Mouse (Mus musculus): Measurements from ENCODE around the gene Zfp263.

The Zfp263 gene

DNA sequence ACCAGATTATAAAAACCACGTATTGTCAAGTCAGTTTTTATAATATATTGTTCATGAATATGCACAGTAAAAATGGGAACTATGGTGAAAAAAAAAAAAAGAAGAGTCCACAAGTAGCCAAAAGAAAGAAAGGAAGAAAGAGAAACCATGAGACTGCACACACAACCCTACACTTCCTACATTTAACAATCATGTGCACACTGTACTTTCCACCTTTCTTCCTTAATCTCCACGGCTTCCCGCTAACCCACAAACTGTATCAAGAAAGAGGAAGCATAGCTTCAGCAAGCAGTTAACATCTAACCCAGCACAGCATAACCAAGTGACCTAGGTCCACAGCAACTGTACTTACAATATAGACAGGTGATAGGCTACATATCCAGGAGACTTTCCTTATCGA, 11.3 kb upstream of the Zfp263 start:
- H3K36me3 ChIP-seq (ENCODE audit: insufficient read depth, low read length) = no peaks in the 10 kb centered on the region
- H3K4me3 ChIP-seq (replicated peaks; ENCODE audit: low read length) = no peak overlapping the region
- no peaks in the 10 kb centered on the region for H3K9me3 ChIP-seq (ENCODE audit: low read length)
- no peaks in the 10 kb centered on the region for H3K27me3 ChIP-seq (ENCODE audit: insufficient read depth, low read length)
- H3K4me1 ChIP-seq (replicated peaks; ENCODE audit: low read depth, low read length) = no peaks in the 10 kb centered on the region
- TF ChIP-seq POU5F1 (IDR thresholded peaks at IDR 0.05; ENCODE audit: borderline replicate concordance, low read length) (no peak), CTCF (conservative IDR thresholded peaks at IDR 0.05; ENCODE audit: low read length) (no peak)

DNA sequence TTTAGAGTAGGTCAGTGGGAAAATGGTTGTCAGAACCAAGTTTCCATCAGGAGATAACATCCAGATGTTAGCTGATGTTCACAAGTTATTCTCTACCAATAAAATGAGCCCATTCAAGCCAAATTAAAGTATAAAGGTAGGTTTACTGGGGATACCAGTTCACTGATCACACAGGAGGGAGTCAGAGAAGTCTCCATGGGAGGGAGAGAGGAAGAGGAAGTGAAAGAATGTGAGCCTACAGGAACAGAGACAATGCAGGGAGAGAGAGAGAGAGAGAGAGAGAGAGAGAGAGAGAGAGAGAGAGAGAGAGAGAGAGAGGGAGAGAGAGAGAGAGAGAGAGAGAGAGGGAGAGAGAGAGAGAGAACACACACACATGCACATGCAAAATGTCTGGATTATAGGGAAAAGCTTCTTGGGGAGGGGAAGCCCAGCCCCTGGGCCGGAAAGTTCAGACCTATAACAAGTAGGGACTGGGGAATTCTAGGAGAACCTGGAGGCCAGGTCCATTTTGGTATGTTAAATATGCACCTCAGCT, 10.6 kb upstream of the Zfp263 start:
- no peaks in the 10 kb centered on the region for H3K4me1 ChIP-seq (replicated peaks; ENCODE audit: low read depth, low read length)
- no peak overlapping the region for H3K4me3 ChIP-seq (replicated peaks; ENCODE audit: low read length)
- H3K9me3 ChIP-seq (ENCODE audit: low read length) = no peaks in the 10 kb centered on the region
- no peaks in the 10 kb centered on the region for H3K27me3 ChIP-seq (ENCODE audit: insufficient read depth, low read length)
- TF ChIP-seq NANOG (IDR thresholded peaks at IDR 0.05; ENCODE audit: borderline replicate concordance, low read length) (no peak), POU5F1 (IDR thresholded peaks at IDR 0.05; ENCODE audit: borderline replicate concordance, low read length) (no peak), CTCF (conservative IDR thresholded peaks at IDR 0.05; ENCODE audit: low read length) (no peak)
- no peaks in the 10 kb centered on the region for H3K36me3 ChIP-seq (ENCODE audit: insufficient read depth, low read length)

DNA sequence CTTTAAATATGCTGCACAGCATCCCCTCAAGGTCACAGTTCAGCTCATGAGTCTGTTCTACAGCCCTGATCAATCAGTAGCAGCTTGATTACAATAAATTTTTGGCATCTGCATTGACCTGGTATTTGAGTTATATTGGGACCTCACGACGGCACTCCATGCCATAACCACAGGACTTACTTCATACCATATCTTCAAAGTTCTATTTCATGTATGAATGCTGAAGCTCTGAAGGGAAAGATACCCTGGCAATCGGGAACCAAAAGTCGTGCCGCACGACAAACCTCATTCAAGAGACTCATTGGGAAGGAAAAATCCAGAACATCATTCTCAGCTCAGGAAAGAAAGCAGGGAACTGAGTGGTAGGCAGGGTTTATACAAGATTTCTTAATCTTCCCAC, 1.4 kb upstream of the Zfp263 start:
- Histone ChIP-seq H3K27me3 (ENCODE audit: insufficient read depth, low read length) (no peaks in the 10 kb centered on the region), H3K4me1 (replicated peaks; ENCODE audit: low read depth, low read length) (peaks cover 46% of the 10 kb centered on the region), H3K9me3 (ENCODE audit: low read length) (no peaks in the 10 kb centered on the region), H3K4me3 (replicated peaks; ENCODE audit: low read length) (peak overlapping the region; percentile 99), H3K36me3 (ENCODE audit: insufficient read depth, low read length) (peaks cover 23% of the 10 kb centered on the region)
- TF ChIP-seq NANOG (IDR thresholded peaks at IDR 0.05; ENCODE audit: borderline replicate concordance, low read length) = no peak
- TF ChIP-seq POU5F1 (IDR thresholded peaks at IDR 0.05; ENCODE audit: borderline replicate concordance, low read length) = no peak
- no peak for TF ChIP-seq CTCF (conservative IDR thresholded peaks at IDR 0.05; ENCODE audit: low read length)

DNA sequence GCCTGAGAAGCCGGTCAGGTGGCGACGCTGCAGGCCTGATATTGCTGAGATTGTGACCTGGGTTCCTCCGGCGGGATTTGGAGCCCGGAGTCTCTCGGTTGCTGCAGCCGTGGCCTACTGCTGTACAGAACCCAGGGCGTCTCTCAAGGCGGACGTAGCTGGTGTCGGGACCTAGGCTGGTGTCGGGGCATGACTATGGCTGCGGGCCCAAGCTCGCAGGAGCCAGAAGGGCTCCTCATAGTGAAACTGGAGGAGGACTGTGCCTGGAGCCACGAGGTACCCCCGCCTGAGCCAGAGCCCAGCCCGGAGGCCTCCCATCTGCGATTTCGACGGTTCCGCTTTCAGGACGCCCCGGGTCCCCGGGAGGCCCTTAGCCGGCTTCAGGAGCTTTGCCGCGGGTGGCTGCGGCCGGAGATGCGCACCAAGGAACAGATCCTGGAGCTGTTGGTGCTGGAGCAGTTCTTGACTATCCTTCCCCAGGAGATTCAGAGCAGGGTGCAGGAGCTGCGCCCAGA, 350 bp downstream of the Zfp263 start:
- no peak for TF ChIP-seq NANOG (IDR thresholded peaks at IDR 0.05; ENCODE audit: borderline replicate concordance, low read length)
- no peak for TF ChIP-seq CTCF (conservative IDR thresholded peaks at IDR 0.05; ENCODE audit: low read length)
- Histone ChIP-seq H3K4me1 (replicated peaks; ENCODE audit: low read depth, low read length) (peaks cover 51% of the 10 kb centered on the region), H3K4me3 (replicated peaks; ENCODE audit: low read length) (peak overlapping the region; percentile 99), H3K9me3 (ENCODE audit: low read length) (no peaks in the 10 kb centered on the region), H3K27me3 (ENCODE audit: insufficient read depth, low read length) (no peaks in the 10 kb centered on the region), H3K36me3 (ENCODE audit: insufficient read depth, low read length) (peaks cover 39% of the 10 kb centered on the region)

DNA sequence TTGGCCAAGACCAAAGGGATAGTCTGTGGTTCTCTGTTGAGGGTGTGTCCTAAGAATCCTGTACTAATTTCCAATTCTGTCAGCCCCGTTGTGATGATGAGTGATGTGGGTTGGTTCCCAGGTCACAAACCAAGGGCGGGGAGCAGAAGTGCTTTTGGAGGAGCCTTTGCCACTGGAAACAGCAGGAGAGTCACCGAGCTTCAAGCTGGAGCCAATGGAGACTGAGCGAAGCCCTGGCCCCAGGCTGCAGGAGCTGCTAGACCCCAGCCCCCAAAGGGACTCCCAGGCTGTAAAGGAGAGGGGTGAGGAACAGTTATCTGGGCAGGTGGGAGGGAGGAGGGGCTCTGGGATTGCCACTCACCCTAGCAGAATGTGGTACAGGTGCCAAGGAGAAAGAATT, 1.8 kb downstream of the Zfp263 start:
- Histone ChIP-seq H3K4me3 (replicated peaks; ENCODE audit: low read length) (peak overlapping the region; percentile 99), H3K27me3 (ENCODE audit: insufficient read depth, low read length) (no peaks in the 10 kb centered on the region), H3K4me1 (replicated peaks; ENCODE audit: low read depth, low read length) (peaks cover 56% of the 10 kb centered on the region), H3K36me3 (ENCODE audit: insufficient read depth, low read length) (peaks cover 53% of the 10 kb centered on the region), H3K9me3 (ENCODE audit: low read length) (no peaks in the 10 kb centered on the region)
- no peak for TF ChIP-seq POU5F1 (IDR thresholded peaks at IDR 0.05; ENCODE audit: borderline replicate concordance, low read length)
- no peak for TF ChIP-seq CTCF (conservative IDR thresholded peaks at IDR 0.05; ENCODE audit: low read length)
- TF ChIP-seq NANOG (IDR thresholded peaks at IDR 0.05; ENCODE audit: borderline replicate concordance, low read length) = no peak

DNA sequence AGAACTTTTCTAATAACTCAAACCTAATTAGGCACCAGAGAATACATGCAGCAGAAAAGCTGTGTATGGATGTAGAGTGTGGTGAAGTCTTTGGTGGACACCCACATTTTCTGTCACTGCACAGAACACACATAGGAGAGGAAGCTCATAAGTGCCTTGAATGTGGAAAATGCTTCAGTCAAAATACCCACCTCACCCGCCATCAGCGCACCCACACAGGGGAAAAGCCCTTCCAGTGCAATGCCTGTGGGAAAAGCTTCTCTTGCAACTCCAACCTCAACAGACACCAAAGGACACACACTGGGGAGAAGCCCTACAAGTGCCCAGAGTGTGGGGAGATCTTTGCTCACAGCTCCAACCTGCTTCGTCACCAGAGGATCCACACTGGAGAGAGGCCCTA, 5.1 kb downstream of the Zfp263 start:
- TF ChIP-seq CTCF (conservative IDR thresholded peaks at IDR 0.05; ENCODE audit: low read length) (no peak), NANOG (IDR thresholded peaks at IDR 0.05; ENCODE audit: borderline replicate concordance, low read length) (no peak), POU5F1 (IDR thresholded peaks at IDR 0.05; ENCODE audit: borderline replicate concordance, low read length) (no peak)
- peaks cover 73% of the 10 kb centered on the region for H3K36me3 ChIP-seq (ENCODE audit: insufficient read depth, low read length)
- H3K27me3 ChIP-seq (ENCODE audit: insufficient read depth, low read length) = no peaks in the 10 kb centered on the region
- H3K4me1 ChIP-seq (replicated peaks; ENCODE audit: low read depth, low read length) = peaks cover 42% of the 10 kb centered on the region
- H3K9me3 ChIP-seq (ENCODE audit: low read length) = no peaks in the 10 kb centered on the region
- H3K4me3 ChIP-seq (replicated peaks; ENCODE audit: low read length) = no peak overlapping the region

DNA sequence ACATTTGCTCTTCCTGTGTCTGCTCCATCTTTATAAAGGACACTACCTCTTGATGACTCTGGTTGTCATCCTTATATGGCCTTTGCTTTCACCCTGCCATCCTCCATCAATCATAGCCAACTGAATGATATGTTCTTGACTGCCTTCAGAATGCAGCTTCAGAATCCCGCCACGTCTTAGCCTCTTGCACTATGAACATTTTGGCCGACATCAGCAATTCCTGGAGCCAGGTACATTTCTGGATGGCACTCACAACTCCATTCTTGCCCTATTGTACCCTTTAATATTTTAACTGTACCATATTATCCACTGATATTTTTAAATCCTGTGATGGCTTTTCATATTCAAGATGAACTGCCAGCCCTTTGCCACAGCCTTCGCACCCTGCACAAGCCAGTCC, 27.7 kb downstream of the Zfp263 start:
- TF ChIP-seq POU5F1 (IDR thresholded peaks at IDR 0.05; ENCODE audit: borderline replicate concordance, low read length) (no peak), NANOG (IDR thresholded peaks at IDR 0.05; ENCODE audit: borderline replicate concordance, low read length) (no peak), CTCF (conservative IDR thresholded peaks at IDR 0.05; ENCODE audit: low read length) (no peak)
- H3K4me3 ChIP-seq (replicated peaks; ENCODE audit: low read length) = no peak overlapping the region
- no peaks in the 10 kb centered on the region for H3K9me3 ChIP-seq (ENCODE audit: low read length)
- H3K36me3 ChIP-seq (ENCODE audit: insufficient read depth, low read length) = no peaks in the 10 kb centered on the region
- H3K27me3 ChIP-seq (ENCODE audit: insufficient read depth, low read length) = no peaks in the 10 kb centered on the region
- peaks cover 5% of the 10 kb centered on the region; the same call in 1 of the 2 replicates for H3K4me1 ChIP-seq (replicated peaks; ENCODE audit: low read depth, low read length)

DNA sequence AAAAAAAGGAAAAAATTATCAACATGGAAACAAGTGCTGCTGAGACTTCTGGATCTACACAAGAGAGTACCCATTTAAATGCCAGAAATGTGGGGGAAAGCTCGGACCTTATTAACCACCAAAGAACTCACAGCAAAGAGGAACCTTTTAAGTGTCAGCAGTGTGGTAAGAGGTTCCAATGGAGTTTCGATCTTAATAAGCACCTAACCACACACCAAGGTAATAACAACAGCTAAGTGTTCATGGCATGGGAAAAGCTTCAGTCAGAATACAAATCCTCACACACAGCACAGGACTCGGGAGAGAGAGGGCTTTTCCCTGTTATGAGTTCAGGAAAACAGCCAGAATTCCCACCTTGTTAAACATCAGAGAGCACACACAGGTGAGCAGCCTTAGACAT, 32.5 kb downstream of the Zfp263 start:
- Histone ChIP-seq H3K27me3 (ENCODE audit: insufficient read depth, low read length) (no peaks in the 10 kb centered on the region), H3K36me3 (ENCODE audit: insufficient read depth, low read length) (no peaks in the 10 kb centered on the region), H3K4me1 (replicated peaks; ENCODE audit: low read depth, low read length) (peaks cover 34% of the 10 kb centered on the region), H3K9me3 (ENCODE audit: low read length) (no peaks in the 10 kb centered on the region), H3K4me3 (replicated peaks; ENCODE audit: low read length) (no peak overlapping the region)
- no peak for TF ChIP-seq POU5F1 (IDR thresholded peaks at IDR 0.05; ENCODE audit: borderline replicate concordance, low read length)
- TF ChIP-seq CTCF (conservative IDR thresholded peaks at IDR 0.05; ENCODE audit: low read length) = no peak
- no peak for TF ChIP-seq NANOG (IDR thresholded peaks at IDR 0.05; ENCODE audit: borderline replicate concordance, low read length)

DNA sequence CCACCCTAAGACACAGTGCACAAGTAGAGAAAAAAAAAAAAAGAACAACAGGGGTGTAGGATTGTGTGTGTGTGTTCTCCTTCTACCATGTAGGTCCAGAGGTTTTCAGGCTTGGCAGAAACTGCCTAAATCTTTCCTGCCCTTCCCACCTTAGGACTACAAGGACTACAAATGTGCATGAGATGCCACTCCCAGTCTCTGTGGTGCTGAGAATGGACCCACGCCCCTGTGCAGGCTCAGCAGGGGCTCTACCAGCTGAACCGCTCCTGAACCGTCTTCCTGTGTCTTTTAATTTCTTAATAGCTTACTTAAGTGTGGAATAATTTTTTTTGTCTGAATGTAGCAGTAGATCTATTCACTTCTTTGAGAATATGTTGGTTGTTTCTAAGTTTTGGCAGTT, 34.1 kb downstream of the Zfp263 start:
- Histone ChIP-seq H3K9me3 (ENCODE audit: low read length) (no peaks in the 10 kb centered on the region), H3K36me3 (ENCODE audit: insufficient read depth, low read length) (no peaks in the 10 kb centered on the region), H3K4me3 (replicated peaks; ENCODE audit: low read length) (no peak overlapping the region), H3K4me1 (replicated peaks; ENCODE audit: low read depth, low read length) (peaks cover 34% of the 10 kb centered on the region), H3K27me3 (ENCODE audit: insufficient read depth, low read length) (no peaks in the 10 kb centered on the region)
- TF ChIP-seq NANOG (IDR thresholded peaks at IDR 0.05; ENCODE audit: borderline replicate concordance, low read length) (no peak), CTCF (conservative IDR thresholded peaks at IDR 0.05; ENCODE audit: low read length) (no peak), POU5F1 (IDR thresholded peaks at IDR 0.05; ENCODE audit: borderline replicate concordance, low read length) (no peak)
